Mouse (Mus musculus) erythroblast, embryonic 14.5 days (primary cell): Measurements from ENCODE around the gene Zbtb7b.

Experiments
- GATA1 ChIP-seq: IDR thresholded peaks from 2 replicates; pipeline ENCODE4 v1.6.1; 2012; ENCODE audit warnings: low read length, inconsistent platforms, mixed read lengths
- TAL1 ChIP-seq: IDR thresholded peaks from 3 replicates; pipeline ENCODE4 v1.6.1; 2012; ENCODE audit warnings: low read length, inconsistent platforms, mixed read lengths

DNA sequence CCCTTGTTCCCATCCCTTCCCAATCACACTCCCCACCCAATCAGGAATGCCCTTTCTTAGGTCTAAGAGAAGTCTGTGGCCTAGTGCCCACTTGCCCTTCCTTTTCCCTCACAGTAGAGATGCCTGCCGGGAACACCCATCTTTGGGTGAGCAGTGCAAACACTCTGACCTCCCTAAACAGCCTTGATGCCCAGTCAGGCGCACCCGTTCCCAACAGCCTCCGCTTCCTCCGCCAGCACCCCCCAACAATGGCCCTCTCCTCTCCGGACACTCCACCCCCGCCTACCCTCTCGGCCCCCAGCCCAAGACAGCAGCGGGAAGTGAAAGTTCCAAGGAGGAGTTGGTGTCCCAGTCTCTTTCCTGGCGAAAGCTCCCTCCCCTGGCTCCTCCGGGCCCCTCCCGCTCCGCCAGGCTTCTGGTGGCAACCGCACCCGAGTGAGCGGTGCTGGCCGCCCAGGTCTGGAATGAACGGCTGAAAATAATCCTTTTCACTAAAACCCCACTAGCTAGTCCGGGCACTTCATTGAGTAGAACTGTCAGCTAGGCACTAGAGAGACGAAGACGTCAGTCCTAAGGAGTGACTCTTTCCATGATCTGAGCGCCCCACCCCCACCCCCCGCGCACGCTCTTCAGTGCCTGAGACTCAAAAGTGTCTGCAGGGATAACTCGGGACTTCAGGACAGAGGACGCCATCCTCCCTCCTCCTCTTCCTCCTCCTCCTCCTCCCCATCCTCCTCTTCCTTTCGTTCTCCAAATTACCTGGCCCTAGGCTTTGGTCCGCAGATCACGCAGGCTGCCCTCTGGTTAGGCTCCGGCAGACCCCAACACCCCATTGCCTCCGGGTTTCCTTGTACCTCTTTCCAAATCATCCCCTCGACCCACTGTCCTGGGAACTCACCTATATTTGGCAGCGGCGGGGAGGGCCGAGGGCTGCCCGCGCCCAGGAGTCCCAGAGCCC, 45.4 kb downstream of the Zbtb7b start:
- no peak for TF ChIP-seq GATA1
- TF ChIP-seq TAL1: no peak
